Mouse (Mus musculus) myocyte (in vitro differentiated cells): Measurements from ENCODE around the gene Jmjd1c. TPM values are rescaled to one million over a fixed set of nuclear protein-coding genes. Genes with fewer than 3 reads are reported as not detected.

ENCODE experiments used
- H3K27me3 ChIP-seq: one replicate; pipeline ENCODE4 v1.6.1; 2011; ENCODE audit not compliant: control insufficient read depth, insufficient read depth, insufficient read length
- H3K36me3 ChIP-seq: one replicate; pipeline ENCODE4 v1.6.1; 2011; ENCODE audit not compliant: control insufficient read depth, insufficient read depth
- H3K4me2 ChIP-seq: one replicate; pipeline ENCODE4 v1.6.1; 2011; ENCODE audit warnings: low read depth, control low read depth
- H3K4me3 ChIP-seq: one replicate; pipeline ENCODE4 v1.5.1; 2011; ENCODE audit warnings: mild to moderate bottlenecking, control low read depth, moderate library complexity
- H3K79me2 ChIP-seq: one replicate; pipeline ENCODE4 v1.6.1; 2011; ENCODE audit not compliant: control insufficient read depth, insufficient read depth
- H3ac ChIP-seq: one replicate; pipeline ENCODE4 v1.6.1; 2011; ENCODE audit not compliant: control insufficient read depth, insufficient read length
- CEBPB ChIP-seq: IDR thresholded peaks from 2 replicates; pipeline ENCODE4 v1.6.1; 2011; ENCODE audit warnings: mild to moderate bottlenecking, moderate library complexity; ENCODE audit not compliant: poor library complexity, insufficient read depth, severe bottlenecking
- E2F4 ChIP-seq: IDR thresholded peaks from one replicate; pipeline ENCODE4 v1.6.1; 2011; ENCODE audit warnings: mild to moderate bottlenecking, control low read depth, moderate library complexity; ENCODE audit not compliant: insufficient read depth
- MAX ChIP-seq: IDR thresholded peaks from one replicate; pipeline ENCODE4 v1.6.1; 2011; ENCODE audit warnings: low read depth, mild to moderate bottlenecking, control low read depth
- MYOD1 ChIP-seq, 3 experiments: IDR thresholded peaks; one replicate each; pipeline ENCODE4 v1.6.1; 2011; ENCODE audit warnings: control low read depth in 2 of 3, low read depth in 2 of 3, mild to moderate bottlenecking in 2 of 3, moderate library complexity in 1 of 3; ENCODE audit not compliant: insufficient read length in 2 of 3, control insufficient read depth in 1 of 3
- MYOG ChIP-seq, 3 experiments: IDR thresholded peaks; one replicate each; pipeline ENCODE4 v1.6.1; 2011; ENCODE audit warnings: control low read depth in 2 of 3, low read depth in 2 of 3, mild to moderate bottlenecking in 2 of 3; ENCODE audit not compliant: insufficient read length in 2 of 3, control insufficient read depth in 1 of 3, insufficient read depth in 1 of 3
- POLR2A ChIP-seq: IDR thresholded peaks from one replicate; pipeline ENCODE4 v1.6.1; 2011; ENCODE audit warnings: low read depth, mild to moderate bottlenecking, control low read depth, moderate library complexity; ENCODE audit not compliant: insufficient read length
- POLR2AphosphoS2 ChIP-seq: IDR thresholded peaks from one replicate; pipeline ENCODE4 v1.6.1; 2011; ENCODE audit warnings: low read depth, control low read depth; ENCODE audit not compliant: insufficient read length
- REST ChIP-seq: IDR thresholded peaks from one replicate; pipeline ENCODE4 v1.6.1; 2011; ENCODE audit warnings: mild to moderate bottlenecking, control low read depth, moderate library complexity; ENCODE audit not compliant: insufficient read depth, insufficient read length
- SRF ChIP-seq: IDR thresholded peaks from one replicate; pipeline ENCODE4 v1.6.1; 2011; ENCODE audit warnings: low read depth; ENCODE audit not compliant: control insufficient read depth, insufficient read length
- TCF12 ChIP-seq: IDR thresholded peaks from one replicate; pipeline ENCODE4 v1.6.1; 2011; ENCODE audit warnings: mild to moderate bottlenecking, control low read depth; ENCODE audit not compliant: poor library complexity, insufficient read depth, severe bottlenecking
- TCF3 ChIP-seq: IDR thresholded peaks from one replicate; pipeline ENCODE4 v1.6.1; 2011; ENCODE audit warnings: low read depth, control low read depth; ENCODE audit not compliant: insufficient read length
- USF1 ChIP-seq: IDR thresholded peaks from one replicate; pipeline ENCODE4 v1.6.1; 2011; ENCODE audit warnings: low read depth, mild to moderate bottlenecking, control low read depth, moderate library complexity
- polyA plus RNA-seq: library from polyadenylated mRNA; unstranded; fragments of >200 nt; fragmentation: generic; extraction: Trizol; gene quantifications from one replicate; pipeline ENCODE4 v1.2.1, GENCODE M21; 2012; ENCODE audit warnings: missing spikeins

Jmjd1c gene
- polyA plus RNA-seq, 1 experiment, result 5.6 TPM

- H3K27me3 ChIP-seq, result no peaks in the 10 kb centered on the region
- H3K79me2 ChIP-seq, result peaks cover 41% of the 10 kb centered on the region
Observed at GRCm38 (mm10) chr10:67177410-67177809, 81.5 kb downstream of the Jmjd1c start.

DNA sequence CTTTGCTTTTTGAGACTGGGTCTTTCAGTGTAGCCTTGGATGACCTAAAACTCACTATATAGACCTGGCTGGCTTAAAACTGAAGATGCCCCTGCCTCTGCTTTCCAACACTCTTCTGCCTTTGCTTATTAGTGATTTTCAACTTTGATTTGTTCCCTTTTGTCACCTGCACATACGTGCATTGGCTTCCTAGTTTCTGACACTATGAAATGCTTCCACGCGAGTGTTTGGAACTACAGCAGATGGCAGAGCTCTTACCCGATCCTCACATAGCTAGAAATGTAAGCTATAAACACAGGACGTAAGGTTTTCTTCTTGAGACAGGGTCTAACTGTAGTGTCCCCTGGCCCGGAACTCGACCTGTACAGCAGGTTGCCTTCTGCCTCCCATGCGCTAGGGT is 84.1 kb downstream of the Jmjd1c start:
- no peaks in the 10 kb centered on the region for H3K27me3 ChIP-seq
- no peak overlapping the region for H3K4me2 ChIP-seq
- no peaks in the 10 kb centered on the region for H3K36me3 ChIP-seq
- H3ac ChIP-seq, result no peak overlapping the region
- peaks cover 59% of the 10 kb centered on the region for H3K79me2 ChIP-seq
- no peak overlapping the region for H3K4me3 ChIP-seq
- no peak for TF ChIP-seq POLR2AphosphoS2
- no peak for TF ChIP-seq TCF12
- no peak for TF ChIP-seq CEBPB
- no peak for TF ChIP-seq USF1
- no peak for TF ChIP-seq SRF

More at GRCm38 (mm10) chr10:67177410-67177809, 81.5 kb downstream of the Jmjd1c start:
- Histone ChIP-seq H3K36me3 (no peaks in the 10 kb centered on the region), H3K4me2 (no peak overlapping the region), H3ac (no peak overlapping the region), H3K4me3 (no peak overlapping the region)
- no peak for TF ChIP-seq TCF3
- no peak for TF ChIP-seq E2F4
- TF ChIP-seq SRF, result no peak
- TF ChIP-seq USF1, result no peak
- no peak for TF ChIP-seq MYOD1 (IDR thresholded peaks at IDR 0.05; ENCODE audit: control insufficient read depth in 1 of 3, insufficient read length in 2 of 3, low read depth in 2 of 3)
- no peak for TF ChIP-seq REST
- no peak for TF ChIP-seq POLR2AphosphoS2

GRCm38 (mm10) chr10:67180799-67181198 is 84.9 kb downstream of the Jmjd1c start:
- no peak overlapping the region for H3K4me2 ChIP-seq
- TF ChIP-seq MAX (no peak), MYOD1 (IDR thresholded peaks at IDR 0.05; ENCODE audit: control insufficient read depth in 1 of 3, insufficient read length in 2 of 3, low read depth in 2 of 3) (no peak), CEBPB (no peak), TCF12 (no peak), POLR2AphosphoS2 (no peak), TCF3 (no peak), SRF (no peak), MYOG (IDR thresholded peaks at IDR 0.05; ENCODE audit: control insufficient read depth in 1 of 3, insufficient read depth in 1 of 3, insufficient read length in 2 of 3, low read depth in 2 of 3) (no peak), USF1 (no peak)
- no peak overlapping the region for H3K4me3 ChIP-seq
- H3ac ChIP-seq, result no peak overlapping the region
- H3K27me3 ChIP-seq, result no peaks in the 10 kb centered on the region
- peaks cover 59% of the 10 kb centered on the region for H3K79me2 ChIP-seq
- H3K36me3 ChIP-seq, result no peaks in the 10 kb centered on the region

DNA sequence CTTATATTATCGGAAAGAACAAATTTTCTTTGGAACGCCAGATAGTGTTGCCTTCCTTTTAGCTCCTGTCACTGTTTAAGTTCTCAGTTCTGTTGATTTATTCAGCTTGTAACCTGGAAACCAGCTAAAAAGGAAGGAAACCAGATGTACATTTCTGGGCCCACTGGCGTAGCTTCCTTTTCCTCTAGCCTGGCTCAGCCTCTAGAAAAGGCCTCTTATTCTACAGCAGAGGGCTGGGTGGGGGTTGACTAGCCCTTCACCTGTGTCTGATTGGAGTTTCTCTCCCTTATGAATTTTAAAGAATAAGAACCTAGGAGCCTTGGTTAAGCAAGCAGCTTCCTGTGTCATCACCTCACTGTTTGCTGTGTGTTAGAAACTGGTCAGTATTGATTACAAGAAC is 86.7 kb downstream of the Jmjd1c start:
- no peaks in the 10 kb centered on the region for H3K27me3 ChIP-seq
- no peak overlapping the region for H3K4me3 ChIP-seq
- no peak overlapping the region for H3K4me2 ChIP-seq
- H3K79me2 ChIP-seq, result peaks cover 67% of the 10 kb centered on the region
- H3ac ChIP-seq, result no peak overlapping the region
- TF ChIP-seq POLR2AphosphoS2 (no peak), REST (no peak), USF1 (no peak), MYOD1 (IDR thresholded peaks at IDR 0.05; ENCODE audit: control insufficient read depth in 1 of 3, insufficient read length in 2 of 3, low read depth in 2 of 3) (no peak), POLR2A (no peak), MAX (no peak)
- H3K36me3 ChIP-seq, result no peaks in the 10 kb centered on the region

DNA sequence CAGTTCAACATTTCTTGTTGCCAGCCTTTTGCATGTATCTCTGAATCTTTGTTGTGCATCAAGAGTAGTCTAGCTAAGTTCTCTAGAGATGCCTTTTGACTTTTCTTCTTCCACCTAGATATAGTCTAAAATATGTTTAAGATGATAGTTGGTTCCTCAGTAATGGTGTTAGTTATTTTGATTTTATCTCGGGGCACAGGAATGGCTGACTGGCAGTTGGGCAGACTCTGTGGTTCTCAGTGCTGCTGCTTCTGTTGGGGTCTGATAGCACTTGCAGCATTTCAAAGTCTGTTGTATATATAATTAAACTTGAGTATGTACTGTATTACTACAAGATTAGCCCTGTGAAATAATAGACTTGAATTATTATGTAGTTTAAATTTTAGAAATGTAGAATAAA is 87.2 kb downstream of the Jmjd1c start:
- Histone ChIP-seq H3K27me3 (no peaks in the 10 kb centered on the region), H3K4me3 (no peak overlapping the region), H3K36me3 (no peaks in the 10 kb centered on the region), H3ac (no peak overlapping the region), H3K79me2 (peaks cover 68% of the 10 kb centered on the region), H3K4me2 (no peak overlapping the region)
- TF ChIP-seq POLR2AphosphoS2, result no peak
- TF ChIP-seq USF1, result no peak
- TF ChIP-seq CEBPB, result no peak
- TF ChIP-seq TCF3, result no peak
- TF ChIP-seq MYOD1 (IDR thresholded peaks at IDR 0.05; ENCODE audit: control insufficient read depth in 1 of 3, insufficient read length in 2 of 3, low read depth in 2 of 3), result no peak
- no peak for TF ChIP-seq REST
- no peak for TF ChIP-seq SRF
- TF ChIP-seq E2F4, result no peak
- no peak for TF ChIP-seq MAX
- no peak for TF ChIP-seq POLR2A
- no peak for TF ChIP-seq MYOG (IDR thresholded peaks at IDR 0.05; ENCODE audit: control insufficient read depth in 1 of 3, insufficient read depth in 1 of 3, insufficient read length in 2 of 3, low read depth in 2 of 3)
- TF ChIP-seq TCF12, result no peak
